In genomic region chr10:105573908-105574694, GRCm38 (mm10) we compare ENCODE assay signal across 8 mouse cellular contexts. TPM values are rescaled to one million over a fixed set of nuclear protein-coding genes. Genes with fewer than 3 reads are reported as not detected.
DNase-seq lines count a peak whose midpoint lies in the region; ATAC-seq and TF ChIP-seq lines count a peak whose summit lies in the region.

Gene Tmtc2, minus strand, starts transcription at chr10:105574451.

- peak within 1 kb of the TSS; percentile 71 for H3K9ac ChIP-seq in lung, embryonic 14.5 days

- peak within 1 kb of the TSS; percentile 95 for H3K4me2 ChIP-seq in lung, embryonic 14.5 days

- TF ChIP-seq POLR2A in cerebellum, adult 2 months (IDR thresholded peaks at IDR 0.05; ENCODE audit: borderline replicate concordance, insufficient read depth, low read length), result peak; percentile 80; the same call in 1 of the 2 replicates

- peak within 1 kb of the TSS; percentile 76 for H3K27ac ChIP-seq in cerebellum, adult 2 months (ENCODE audit: insufficient read depth, low read length)
- peak within 1 kb of the TSS; percentile 82 for H3K27ac ChIP-seq in lung, embryonic 14.5 days (ENCODE audit: low read depth)

- H3K4me1 ChIP-seq in G1E (ENCODE audit: insufficient read depth, low read depth, low read length), result peaks cover 72% of the 10 kb centered on the region
- H3K4me1 ChIP-seq in cerebellum, adult 2 months (ENCODE audit: control insufficient read depth, insufficient read depth, low read length), result peaks cover 18% of the 10 kb centered on the region; the same call in 1 of the 2 replicates
- no peaks in the 10 kb centered on the region for H3K4me1 ChIP-seq in lung, embryonic 14.5 days (ENCODE audit: insufficient read depth)

- no peaks in the 10 kb centered on the region for H3K9me3 ChIP-seq in G1E (replicated peaks)
- H3K9me3 ChIP-seq in lung, embryonic 14.5 days (ENCODE audit: low read depth, low read length), result no peaks in the 10 kb centered on the region

- TF ChIP-seq CTCF in G1E (IDR thresholded peaks at IDR 0.05; ENCODE audit: low read depth, low read length), result no peak
- TF ChIP-seq CTCF in cerebellum, adult 2 months (IDR thresholded peaks at IDR 0.05; ENCODE audit: borderline replicate concordance, insufficient read depth, low read depth, low read length), result peak; percentile 9; the same call in 1 of the 2 replicates
- peak; percentile 55 for TF ChIP-seq CTCF in lung, embryonic 14.5 days (IDR thresholded peaks at IDR 0.05; ENCODE audit: low read depth)

- no peaks in the 10 kb centered on the region for H3K27me3 ChIP-seq in G1E (ENCODE audit: insufficient read depth, low read length)
- no peaks in the 10 kb centered on the region for H3K27me3 ChIP-seq in cerebellum, adult 2 months (ENCODE audit: control insufficient read depth, insufficient read depth, low read length)
- H3K27me3 ChIP-seq in lung, embryonic 14.5 days (ENCODE audit: insufficient read depth, low read length), result no peaks in the 10 kb centered on the region

- peak within 1 kb of the TSS; percentile 81 for H3K4me3 ChIP-seq in G1E (ENCODE audit: low read depth, low read length)
- H3K4me3 ChIP-seq in cerebellum, adult 2 months (replicated peaks; ENCODE audit: insufficient read depth, low read depth, low read length), result peak within 1 kb of the TSS; percentile 70
- peak within 1 kb of the TSS; percentile 72 for H3K4me3 ChIP-seq in lung, embryonic 14.5 days (ENCODE audit: low read depth, low read length)

- peak; percentile 58 for ATAC-seq in G1E (ENCODE audit: extremely low read depth, insufficient number of reproducible peaks, low FRiP score, poor library complexity, severe bottlenecking)
- peak; percentile 97 for ATAC-seq in lung, embryonic 14.5 days (ENCODE audit: insufficient read depth)
- peak; percentile 47 for ATAC-seq in neutrophil, adult 5-6 weeks (ENCODE audit: extremely low read depth, insufficient number of reproducible peaks, low FRiP score, poor library complexity, severe bottlenecking)

- H3K36me3 ChIP-seq in G1E (replicated peaks), result peaks cover 2% of the 10 kb centered on the region
- H3K36me3 ChIP-seq in lung, embryonic 14.5 days (ENCODE audit: insufficient read depth), result no peaks in the 10 kb centered on the region

- DNase-seq in G1E (ENCODE audit: low spot score), result peak; percentile 82
- DNase-seq in cerebellum, adult 2 months, result peak; percentile 94
- peak; percentile 78 for DNase-seq in forelimb bud, embryonic 11.5 days (ENCODE audit: low read depth, low spot score)
- DNase-seq in heart, postnatal 4 days, result peak; percentile 85
- peak; percentile 84 to 85 for DNase-seq in layer of hippocampus, adult 8-10 months (ENCODE audit: low spot score in 2 of 2)
- peak; percentile 94 for DNase-seq in lung, embryonic 14.5 days
- DNase-seq in thymus, adult 18-20 months, result peak; percentile 58 to 67

- WGBS in cerebellum, adult 2 months, result under 1% methylated on average over 59 of the region's 61 CpGs
- WGBS in lung, embryonic 14.5 days, result under 1% methylated on average over 61 of the region's 61 CpGs

RNA-seq across cellular contexts. Expression of gene Tmtc2, which starts in this region (rescaled TPM):
- 14.4 and 15.2 TPM in 2 replicates for total RNA-seq in G1E (2014; fragmentation: Nextera tagmentation)
- 5.3 and 6.0 TPM in 2 replicates for total RNA-seq in G1E (2017)
- polyA plus RNA-seq in G1E (2012), result 0.75 and 0.86 TPM in 2 replicates
- 16.3 and 16.7 TPM in 2 replicates for polyA plus RNA-seq in cerebellum, adult 2 months (2012; rRNA removed)
- 1 to 10 TPM; 5.5 to 7.6 TPM for total RNA-seq in heart, postnatal 4 days (2021)
- 10 to 100 TPM in 3 of 4 experiments, 1 to 10 TPM in 1; 9.7 to 11.9 (median 10.9) TPM for total RNA-seq in layer of hippocampus, adult 8-10 months (2022)
- 6.9 and 7.9 TPM in 2 replicates for polyA plus RNA-seq in lung, embryonic 14.5 days (2014; fragmentation: Nextera tagmentation; extraction: Ambion mirVana)
- not detected in 2 replicates for total RNA-seq in neutrophil, adult 5-6 weeks (2017)

Comparison
In these comparisons a context has a peak if more than half of its experiments do, and no peak if none do; other contexts are left out.
1. Peak in every context shown above with its lines: DNase-seq, ATAC-seq, H3K4me3 ChIP-seq and H3K27ac ChIP-seq.
2. Peak in ATAC-seq in neutrophil, adult 5-6 weeks; RNA of the gene not detected or under 1 TPM.
3. ATAC-seq: peak in every context shown above with its lines; median percentile 97 in lung, embryonic 14.5 days; 58 in G1E; 47 in neutrophil, adult 5-6 weeks.